Mouse (Mus musculus): ENCODE results near the gene Gm12184. TPM values are rescaled to one million over a fixed set of nuclear protein-coding genes. Genes with fewer than 3 reads are reported as not detected.
"Not testable (repeated sequence)": the region's sequence is repeated elsewhere in the genome, so short reads cannot be mapped to it uniquely, and the experiment has no call there.

The Gm12184 gene
- polyA plus RNA-seq, 2 experiments from 2014 or later: 0.92 to 4.1 TPM

GRCm38 (mm10) chr11:48822768-48823512 lies 3.5 kb downstream of the Gm12184 start:
- no peak for ATAC-seq

DNA sequence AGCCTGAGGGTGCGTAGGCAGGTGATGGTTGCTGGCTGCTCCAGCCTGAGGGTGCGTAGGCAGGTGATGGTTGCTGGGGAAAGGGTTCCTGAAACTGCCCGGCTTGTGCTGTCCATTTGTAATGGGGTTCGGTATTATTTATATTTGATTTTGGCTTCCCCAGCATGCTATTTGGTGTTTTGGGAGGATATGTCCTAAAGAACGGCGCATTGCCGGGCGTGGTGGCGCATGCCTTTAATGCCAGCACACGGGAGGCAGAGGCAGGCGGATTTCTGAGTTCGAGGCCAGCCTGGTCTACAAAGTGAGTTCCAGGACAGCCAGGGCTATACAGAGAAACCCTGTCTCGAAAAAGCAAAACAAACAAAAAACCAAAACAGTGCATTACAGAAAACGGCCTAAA lies 5.2 kb downstream of the Gm12184 start:
- ATAC-seq: not testable (repeated sequence)

DNA sequence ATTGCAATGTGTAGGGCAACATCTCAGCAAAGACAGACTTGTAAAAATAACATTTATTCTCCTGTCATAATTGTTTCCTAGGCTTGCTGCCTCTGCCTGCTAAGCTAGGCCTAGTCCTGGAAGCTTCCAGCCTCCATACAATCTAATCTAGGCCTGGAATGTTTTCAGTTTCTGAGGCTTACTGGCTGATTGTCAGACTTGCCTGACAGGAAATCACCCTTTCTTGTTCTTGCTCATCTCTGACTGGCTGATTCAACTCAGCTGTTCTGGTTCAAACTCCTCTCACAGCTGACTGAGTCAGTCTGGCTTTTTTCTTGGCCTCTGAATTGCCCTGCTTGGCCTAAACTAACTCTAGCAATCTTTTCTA lies 6.2 kb downstream of the Gm12184 start:
- no peak for ATAC-seq

DNA sequence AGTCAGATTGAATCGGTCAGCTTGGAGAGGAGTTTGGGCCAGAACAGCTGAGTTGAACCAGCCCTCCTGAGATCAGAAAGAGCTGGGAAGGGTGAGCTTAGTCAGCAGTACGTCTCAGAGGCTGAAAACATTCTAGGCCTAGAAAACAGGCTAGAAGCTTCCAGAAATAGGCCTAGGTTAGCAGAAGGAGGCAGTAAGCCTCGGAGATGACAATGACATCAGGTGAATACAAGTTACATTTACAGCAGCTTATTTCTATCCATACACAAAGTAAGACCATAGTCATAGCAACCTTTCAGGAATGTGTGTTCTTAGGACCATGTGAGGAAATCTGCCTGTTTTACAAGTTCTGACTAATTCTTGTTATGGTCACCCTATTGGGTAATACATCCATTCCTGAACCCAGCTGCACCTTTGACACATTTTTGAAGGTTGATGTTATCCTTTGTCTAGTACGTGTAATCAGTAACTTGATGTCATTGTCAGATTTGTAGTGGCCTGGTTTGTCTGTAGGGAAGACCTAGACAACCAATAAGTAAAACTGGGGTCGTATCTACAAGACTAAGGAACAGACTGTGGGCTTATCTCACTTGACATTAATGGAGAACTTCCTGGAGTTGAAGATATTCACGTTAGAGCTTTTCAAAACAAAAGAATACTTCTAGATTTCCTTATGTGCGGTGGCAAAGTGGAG lies 6.7 kb downstream of the Gm12184 start:
- no peak for ATAC-seq

- peak; percentile 37 for ATAC-seq
Measured at GRCm38 (mm10) chr11:48818346-48818745, 8.1 kb downstream of the Gm12184 start.

DNA sequence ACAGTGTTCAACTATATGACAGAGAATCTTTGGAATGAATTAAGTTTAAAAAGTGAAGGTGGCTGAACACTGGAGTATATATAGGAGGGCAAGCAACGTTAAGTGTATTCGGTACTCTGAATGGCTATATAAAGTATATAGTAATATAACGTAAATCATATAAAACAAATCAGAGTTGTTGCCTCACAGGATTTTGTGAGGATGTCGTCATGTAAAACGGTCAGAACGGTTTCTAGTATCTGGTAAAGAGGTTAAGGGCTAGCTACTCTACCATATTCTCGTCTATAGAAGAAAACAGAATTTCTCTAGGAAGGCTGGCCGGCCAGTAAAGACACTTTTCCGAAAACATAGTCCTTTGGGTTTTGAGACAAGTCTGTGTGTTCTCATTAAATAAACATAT lies 8.7 kb downstream of the Gm12184 start:
- no peak for ATAC-seq

- peak; percentile 88 for ATAC-seq
Measured at GRCm38 (mm10) chr11:48816800-48817665, 9.4 kb downstream of the Gm12184 start, which contains the start of gene Trim41. Gene Trim41, minus strand, starts transcription at chr11:48817353.

DNA sequence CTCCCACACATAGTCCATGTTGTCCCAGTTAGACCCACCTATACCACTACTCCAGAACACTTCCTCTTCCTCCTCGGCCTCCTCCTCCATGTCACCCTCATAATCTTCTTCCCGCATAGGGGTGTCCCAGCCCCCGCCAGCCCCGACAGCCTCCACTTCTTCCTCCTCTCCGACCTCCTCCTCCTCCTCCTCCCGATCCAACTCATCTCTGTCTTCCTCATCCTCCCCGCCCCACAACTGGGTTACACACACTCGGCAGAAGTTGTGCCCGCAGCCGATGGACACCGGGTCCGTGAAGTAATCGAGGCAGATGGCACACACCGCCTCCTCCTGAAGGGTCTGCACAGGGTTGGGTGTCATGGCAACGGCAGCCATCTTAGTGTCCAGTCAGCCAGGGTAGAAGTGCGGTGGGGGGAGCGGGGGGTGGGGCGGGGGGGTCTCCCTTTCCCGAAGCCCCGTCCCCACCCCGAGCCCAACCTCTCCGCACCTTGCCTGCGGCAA lies 10.1 kb downstream of the Gm12184 start:
- no peak for ATAC-seq

DNA sequence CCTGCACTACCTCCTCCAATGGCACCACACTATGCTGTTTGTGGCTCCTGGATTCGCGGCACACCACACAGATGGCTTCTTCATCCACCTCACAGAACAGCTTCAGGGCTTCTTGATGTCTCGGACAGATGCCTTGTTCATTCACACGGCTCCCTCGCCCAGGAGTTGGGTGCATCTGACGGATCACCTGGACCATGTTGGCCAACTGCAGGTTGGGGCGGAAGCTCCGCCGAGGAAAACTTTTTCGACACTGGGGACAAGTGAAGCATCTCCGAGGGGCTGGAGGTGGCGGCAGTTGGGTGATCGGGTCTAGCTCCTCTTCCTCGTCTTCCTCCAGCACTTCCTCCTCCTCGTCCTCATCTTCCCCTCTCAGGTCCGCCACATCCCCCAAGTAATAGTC lies 10.6 kb downstream of the Gm12184 start:
- no peak for ATAC-seq

DNA sequence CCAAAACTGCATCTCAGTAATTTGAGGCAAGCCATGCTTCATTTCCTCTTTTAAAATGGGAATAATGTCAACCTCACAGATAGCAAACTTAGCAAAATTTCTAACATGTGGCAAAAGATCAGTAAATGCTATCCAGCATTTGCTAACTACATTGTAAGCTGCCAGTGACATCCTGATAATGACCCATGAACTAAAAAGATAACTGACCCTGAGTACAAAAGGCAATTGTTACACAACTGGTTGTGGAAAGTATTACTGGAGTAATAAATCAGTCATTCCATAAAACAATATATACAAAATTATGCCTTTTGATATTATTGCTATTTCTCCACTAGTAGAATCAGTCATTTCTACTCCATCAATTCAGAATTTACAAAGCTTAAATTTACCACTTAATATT lies 12.7 kb downstream of the Gm12184 start:
- ATAC-seq: no peak

DNA sequence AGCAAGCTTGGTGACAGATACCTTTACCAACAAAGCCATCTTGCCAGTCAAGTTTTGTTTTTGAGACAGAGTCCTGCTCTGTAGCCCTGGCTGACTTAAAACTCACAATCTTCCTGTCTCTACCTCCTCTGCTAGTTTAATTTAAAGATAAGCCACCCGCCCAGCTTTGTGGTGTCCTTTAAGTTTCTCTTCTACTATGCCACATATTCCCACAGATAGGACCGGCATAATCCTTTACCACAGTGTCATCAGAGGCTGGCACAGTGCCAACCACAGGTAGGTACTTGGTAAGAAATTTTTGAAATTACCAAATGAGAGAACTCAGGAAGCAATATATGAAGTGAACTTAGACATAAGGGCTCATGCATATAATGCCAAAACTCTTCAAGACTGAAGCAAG lies 16.3 kb downstream of the Gm12184 start:
- ATAC-seq: no peak

DNA sequence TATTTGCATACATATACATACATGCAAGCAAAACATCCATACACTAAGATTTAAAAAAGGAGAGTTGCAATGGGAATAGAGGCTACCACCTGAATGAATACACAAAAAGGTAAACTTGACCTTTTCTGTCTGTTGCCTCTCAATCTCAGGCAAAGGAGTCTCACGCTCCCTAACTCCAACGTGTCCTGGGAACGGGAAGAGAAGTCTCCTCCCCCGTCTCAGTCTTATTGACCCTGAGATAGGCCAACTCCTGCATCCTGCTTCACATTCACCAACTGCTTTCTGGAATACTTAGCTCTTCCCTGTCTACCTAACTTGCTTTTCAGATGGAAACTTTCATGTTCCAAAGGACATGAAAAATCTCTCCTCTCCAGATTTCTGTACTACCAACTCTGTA lies 17.0 kb downstream of the Gm12184 start:
- no peak for ATAC-seq

GRCm38 (mm10) chr11:48808737-48809433 lies 17.6 kb downstream of the Gm12184 start:
- ATAC-seq: no peak

GRCm38 (mm10) chr11:48808304-48808646 lies 18.2 kb downstream of the Gm12184 start:
- ATAC-seq: no peak

DNA sequence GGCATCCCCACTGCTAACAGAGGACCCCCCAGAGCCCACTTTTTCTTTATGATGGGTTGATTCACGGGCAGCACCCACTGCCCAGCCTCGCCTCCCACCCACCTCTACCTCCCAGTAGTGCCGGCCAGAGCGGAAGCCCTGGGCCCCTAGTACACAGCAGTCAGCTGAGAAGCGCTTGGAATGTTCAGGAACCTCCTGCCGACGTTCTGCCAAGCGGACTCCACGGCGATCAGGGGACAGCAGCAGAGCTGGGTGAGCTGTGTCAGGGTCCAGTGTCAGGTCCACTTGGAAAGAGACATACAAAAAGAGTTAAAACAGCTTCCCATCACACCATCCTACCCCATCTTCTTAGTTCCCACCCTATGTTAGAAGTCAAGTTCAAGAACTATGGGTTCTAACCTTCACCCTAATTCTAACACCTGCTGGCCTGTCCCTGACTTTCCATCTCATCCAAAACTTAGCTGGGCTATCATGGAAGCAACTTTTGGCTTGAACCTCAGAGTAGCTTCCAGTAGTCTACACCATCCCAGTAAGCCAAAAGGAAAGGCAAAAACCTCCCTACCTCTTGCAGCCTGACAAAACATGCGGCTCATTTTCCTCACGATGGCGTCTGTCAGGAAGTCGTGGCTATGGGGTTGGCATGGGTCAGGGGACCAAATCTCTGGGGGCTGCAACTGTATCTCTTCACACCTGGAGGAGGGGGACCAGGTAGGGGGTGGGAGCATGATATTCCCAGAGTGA lies 18.7 kb downstream of the Gm12184 start:
- no peak for ATAC-seq

- ATAC-seq: no peak
Measured at GRCm38 (mm10) chr11:48806856-48807562, 19.4 kb downstream of the Gm12184 start.

DNA sequence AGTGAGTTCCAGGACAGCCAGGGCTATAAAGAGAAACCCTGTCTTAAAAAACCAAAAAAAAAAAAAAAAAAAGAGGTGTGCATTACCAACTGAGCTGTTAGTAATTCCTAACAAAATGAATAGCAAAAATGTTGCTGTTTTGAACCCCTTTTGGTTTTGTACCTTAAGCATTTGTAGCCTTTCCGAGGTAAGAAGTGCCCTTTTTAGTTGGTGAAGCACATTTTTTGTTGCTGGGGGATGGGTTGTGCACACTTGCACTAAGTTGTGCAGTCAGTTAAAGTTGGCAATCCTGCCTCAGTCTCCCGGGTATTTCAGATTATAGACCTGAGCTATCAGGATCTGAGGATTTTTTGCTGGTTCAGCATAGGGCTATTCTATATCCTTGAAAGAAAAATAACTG lies 21.5 kb downstream of the Gm12184 start:
- ATAC-seq: no peak

- ATAC-seq: no peak
Measured at GRCm38 (mm10) chr11:48803988-48804387, 22.5 kb downstream of the Gm12184 start.

- no peak for ATAC-seq
Measured at GRCm38 (mm10) chr11:48801831-48802772, 24.4 kb downstream of the Gm12184 start.

Measured in CD4-positive, CD25-positive, alpha-beta regulatory T cell, adult 4 months (primary cell).